Comparison of ENCODE assay signal across 8 mouse cellular contexts in the genomic region with DNA sequence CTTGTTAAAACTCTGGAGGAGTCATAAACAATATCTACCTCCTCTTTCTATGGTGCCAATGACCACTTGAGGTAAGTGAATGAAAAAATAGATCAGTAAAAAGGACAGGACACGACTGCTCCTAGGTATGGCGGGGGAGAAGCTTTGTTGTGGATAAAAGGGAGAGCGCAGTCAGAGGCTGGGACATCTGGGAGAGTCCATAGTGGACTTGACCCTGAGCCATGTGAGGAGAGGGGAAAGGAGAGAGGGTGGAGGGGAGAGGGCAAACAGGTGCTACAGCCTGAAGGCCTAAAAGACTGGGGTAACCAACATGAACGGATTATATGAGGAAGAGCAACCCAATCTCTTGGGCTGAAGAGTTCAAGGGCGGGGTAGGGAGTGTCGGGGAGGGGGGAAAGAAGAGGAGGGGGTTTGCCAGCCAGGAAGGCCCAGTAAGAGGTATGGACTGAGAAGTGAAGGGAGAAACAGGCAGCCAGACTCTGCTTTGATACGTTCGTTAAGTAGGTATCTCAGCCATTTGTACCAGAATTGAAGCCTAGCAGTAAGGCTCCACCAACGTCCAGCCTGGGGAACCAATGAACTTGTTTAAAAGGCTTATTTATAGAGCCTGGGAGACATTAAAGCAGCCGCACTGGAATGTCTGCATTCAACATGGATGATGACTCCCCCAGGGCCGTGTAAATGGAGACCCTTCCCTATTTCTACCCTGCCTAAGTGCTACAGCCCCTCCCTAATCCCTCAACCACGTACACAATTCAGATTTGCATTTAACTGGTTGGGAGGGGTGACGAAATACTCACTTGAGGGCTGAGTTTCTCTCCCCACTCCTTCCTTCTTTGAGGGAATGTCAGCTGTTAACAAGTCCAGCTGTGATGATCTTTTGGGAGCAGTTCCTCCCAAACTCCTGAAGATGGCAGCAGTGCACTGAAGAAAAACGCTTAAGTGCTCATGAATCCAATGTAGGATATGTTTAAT. TPM values are rescaled to one million over a fixed set of nuclear protein-coding genes. Genes with fewer than 3 reads are reported as not detected.
DNase-seq lines count a peak whose midpoint lies in the region; ATAC-seq lines count a peak whose summit lies in the region.

No protein-coding gene starts in this region.

- H3K27me3 ChIP-seq in forebrain, embryonic 15.5 days = no peaks in the 10 kb centered on the region
- no peaks in the 10 kb centered on the region; the same call in 1 of the 2 replicates for H3K27me3 ChIP-seq in midbrain, embryonic 10.5 days (ENCODE audit: low read depth, poor library complexity, severe bottlenecking)

- 40% methylated on average over 14 of the region's 14 CpGs for WGBS in forebrain, embryonic 15.5 days
- 47% methylated on average over 14 of the region's 14 CpGs for WGBS in midbrain, embryonic 10.5 days

- H3K4me2 ChIP-seq in forebrain, embryonic 15.5 days (replicated peaks) = no peak overlapping the region

- peak; percentile 30 to 51 for DNase-seq in heart, postnatal 10 days
- no peak for DNase-seq in heart, adult 9 months (ENCODE audit: low spot score in 2 of 2)
- peak; percentile 76 for DNase-seq in 3T3-L1 (ENCODE audit: low read depth, low spot score)
- peak; percentile 87 for DNase-seq in NIH3T3 (ENCODE audit: low read depth)
- peak; percentile 44 for DNase-seq in midbrain, embryonic 10.5 days (ENCODE audit: low spot score)
- DNase-seq in urinary bladder, postnatal 10 days (ENCODE audit: low spot score) = no peak
- no peak for DNase-seq in cerebellum, adult 18-20 months

- H3K4me3 ChIP-seq in forebrain, embryonic 15.5 days = no peak overlapping the region
- no peak overlapping the region for H3K4me3 ChIP-seq in midbrain, embryonic 10.5 days

- intact Hi-C loops in heart, postnatal 10 days (cut with DNase I) = loop anchor here (5.0 to 10.0 kb wide), 2 partner anchors 174 to 1841 kb away; no protein-coding TSS in a partner anchor

- no peaks in the 10 kb centered on the region for H3K9me3 ChIP-seq in forebrain, embryonic 15.5 days
- H3K9me3 ChIP-seq in midbrain, embryonic 10.5 days (replicated peaks) = no peaks in the 10 kb centered on the region

- H3K4me1 ChIP-seq in forebrain, embryonic 15.5 days = no peaks in the 10 kb centered on the region
- peaks cover 24% of the 10 kb centered on the region for H3K4me1 ChIP-seq in midbrain, embryonic 10.5 days

- no peak overlapping the region for H3K9ac ChIP-seq in forebrain, embryonic 15.5 days (replicated peaks)

- no peak overlapping the region for H3K27ac ChIP-seq in forebrain, embryonic 15.5 days (replicated peaks)
- H3K27ac ChIP-seq in midbrain, embryonic 10.5 days (replicated peaks) = no peak overlapping the region

- peak; percentile 57; the same call in 1 of the 2 replicates for ATAC-seq in forebrain, embryonic 15.5 days (replicated peaks)

- no peaks in the 10 kb centered on the region for H3K36me3 ChIP-seq in forebrain, embryonic 15.5 days
- H3K36me3 ChIP-seq in midbrain, embryonic 10.5 days = no peaks in the 10 kb centered on the region

RNA-seq across cellular contexts. Expression of a gene that starts 26.0 kb away (rescaled TPM):
- 10 to 100 TPM; 19.4 to 20.1 TPM for total RNA-seq in heart, postnatal 10 days (2021)
- polyA plus RNA-seq in forebrain, embryonic 15.5 days (2015; fragmentation: Nextera tagmentation; extraction: Ambion mirVana) = 30.5 and 34.7 TPM in 2 replicates
- 26.8 and 27.8 TPM in 2 replicates for polyA plus RNA-seq in midbrain, embryonic 10.5 days (2016; fragmentation: Nextera tagmentation; extraction: Ambion mirVana)

Comparison
In these comparisons a context has a peak if more than half of its experiments do, and no peak if none do; other contexts are left out.
1. DNase-seq: peak in heart, postnatal 10 days (2 of 2), 3T3-L1 (single experiment), NIH3T3 (single experiment) and midbrain, embryonic 10.5 days (single experiment); none in heart, adult 9 months (0 of 2), urinary bladder, postnatal 10 days (single experiment) and cerebellum, adult 18-20 months (0 of 2).